8 mouse cellular contexts compared by ENCODE assay signal in the genomic region with DNA sequence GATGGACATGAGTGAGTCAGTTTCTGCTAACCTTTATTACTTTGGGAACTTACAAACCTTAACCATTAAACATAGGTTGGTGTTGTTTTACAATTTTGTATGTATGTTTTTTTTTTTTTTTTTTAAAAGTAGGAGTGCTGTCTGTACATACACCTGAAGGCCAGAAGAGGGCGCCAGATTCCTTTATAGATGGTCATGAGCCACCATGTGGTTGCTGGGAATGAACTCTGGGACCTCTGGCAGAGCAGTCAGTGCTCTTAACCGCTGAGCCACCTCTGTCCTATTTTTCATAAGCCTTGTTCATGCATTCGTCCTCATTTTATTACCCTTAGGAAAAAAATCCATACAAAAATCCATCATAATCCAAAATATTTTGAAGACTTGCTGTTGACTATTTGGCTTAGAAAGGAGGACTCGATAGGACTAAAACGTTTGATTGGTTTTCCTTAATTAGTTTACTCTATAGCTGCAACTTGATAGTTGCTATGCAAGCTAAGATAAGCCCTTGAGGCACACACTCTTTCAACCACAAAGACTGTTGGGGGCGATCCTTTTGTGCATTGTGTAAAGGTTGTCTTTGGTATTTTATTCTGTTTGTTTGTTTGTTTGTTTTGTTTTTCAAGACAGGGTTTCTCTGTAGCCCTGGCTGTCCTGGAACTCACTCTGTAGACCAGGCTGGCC. TPM values are rescaled to one million over a fixed set of nuclear protein-coding genes. Genes with fewer than 3 reads are reported as not detected.
DNase-seq lines count a peak whose midpoint lies in the region; ATAC-seq lines count a peak whose summit lies in the region.

No protein-coding gene starts in this region.

- DNase-seq in cerebellum, adult 8-10 months = peak; percentile 28
- DNase-seq in cerebellum, adult 9-11 months = no peak
- peak; percentile 53 for DNase-seq in thymus, postnatal 14 days
- DNase-seq in thymus, postnatal 25 days = no peak
- peak; percentile 70 for DNase-seq in forelimb bud, embryonic 11.5 days (ENCODE audit: low read depth, low spot score)
- no peak for DNase-seq in forebrain, embryonic 10.5 days (ENCODE audit: extremely low spot score, low spot score)
- no peak for DNase-seq in adrenal gland, postnatal 25 days

- no peak overlapping the region for H3K4me3 ChIP-seq in forebrain, embryonic 10.5 days

- no peaks in the 10 kb centered on the region for H3K4me1 ChIP-seq in forebrain, embryonic 10.5 days

- no peaks in the 10 kb centered on the region for H3K36me3 ChIP-seq in forebrain, embryonic 10.5 days (replicated peaks)

- no peaks in the 10 kb centered on the region for H3K9me3 ChIP-seq in forebrain, embryonic 10.5 days

- H3K27ac ChIP-seq in forebrain, embryonic 10.5 days = no peak overlapping the region

- no peaks in the 10 kb centered on the region for H3K27me3 ChIP-seq in forebrain, embryonic 10.5 days (ENCODE audit: poor library complexity, severe bottlenecking)

- WGBS in forebrain, embryonic 10.5 days = 47% methylated on average over 6 of the region's 6 CpGs

- ATAC-seq in megakaryocyte-erythroid progenitor cell, adult 5-6 weeks (replicated peaks; ENCODE audit: low FRiP score, low TSS enrichment, poor library complexity, severe bottlenecking) = peak; percentile 61

RNA-seq across cellular contexts. Expression of gene Kifc1, which starts 6.8 kb away (rescaled TPM):
- 14.7 and 31.9 TPM in 2 replicates for total RNA-seq in megakaryocyte-erythroid progenitor cell, adult 5-6 weeks (2014; fragmentation: Nextera tagmentation)
- 15.6 and 17.0 TPM in 2 replicates for total RNA-seq in megakaryocyte-erythroid progenitor cell, adult 5-6 weeks (2017)
- polyA plus RNA-seq in forebrain, embryonic 10.5 days (2016; fragmentation: Nextera tagmentation; extraction: Ambion mirVana) = 6.6 and 8.1 TPM in 2 replicates
- 7.0 and 11.3 TPM in 2 replicates for total RNA-seq in adrenal gland, postnatal 25 days (2021)

RNA-seq across cellular contexts. Expression of gene Platr17, which starts 7.7 kb away (rescaled TPM):
- total RNA-seq in megakaryocyte-erythroid progenitor cell, adult 5-6 weeks (2014; fragmentation: Nextera tagmentation) = not detected in 2 replicates
- not detected in 2 replicates for total RNA-seq in megakaryocyte-erythroid progenitor cell, adult 5-6 weeks (2017)
- polyA plus RNA-seq in forebrain, embryonic 10.5 days (2016; fragmentation: Nextera tagmentation; extraction: Ambion mirVana) = 0.19 and 0.39 TPM in 2 replicates
- not detected in 2 replicates for total RNA-seq in adrenal gland, postnatal 25 days (2021)

RNA-seq across cellular contexts. Expression of gene Daxx, which starts 12.0 kb away (rescaled TPM):
- total RNA-seq in megakaryocyte-erythroid progenitor cell, adult 5-6 weeks (2014; fragmentation: Nextera tagmentation) = 60.3 and 70.5 TPM in 2 replicates
- total RNA-seq in megakaryocyte-erythroid progenitor cell, adult 5-6 weeks (2017) = 41.3 and 49.0 TPM in 2 replicates
- polyA plus RNA-seq in forebrain, embryonic 10.5 days (2016; fragmentation: Nextera tagmentation; extraction: Ambion mirVana) = 85.9 and 90.8 TPM in 2 replicates
- 35.2 and 36.4 TPM in 2 replicates for total RNA-seq in adrenal gland, postnatal 25 days (2021)

RNA-seq across cellular contexts. Expression of gene Tapbp, which starts 18.4 kb away (rescaled TPM):
- total RNA-seq in megakaryocyte-erythroid progenitor cell, adult 5-6 weeks (2014; fragmentation: Nextera tagmentation) = 47.9 and 65.3 TPM in 2 replicates
- total RNA-seq in megakaryocyte-erythroid progenitor cell, adult 5-6 weeks (2017) = 35.6 and 42.1 TPM in 2 replicates
- 14.1 TPM in 2 replicates for polyA plus RNA-seq in forebrain, embryonic 10.5 days (2016; fragmentation: Nextera tagmentation; extraction: Ambion mirVana)
- total RNA-seq in adrenal gland, postnatal 25 days (2021) = 101 and 166 TPM in 2 replicates

RNA-seq across cellular contexts. Expression of gene Zbtb22, which starts 18.4 kb away (rescaled TPM):
- total RNA-seq in megakaryocyte-erythroid progenitor cell, adult 5-6 weeks (2014; fragmentation: Nextera tagmentation) = 18.0 and 18.4 TPM in 2 replicates
- 14.9 and 18.6 TPM in 2 replicates for total RNA-seq in megakaryocyte-erythroid progenitor cell, adult 5-6 weeks (2017)
- 21.2 and 23.2 TPM in 2 replicates for polyA plus RNA-seq in forebrain, embryonic 10.5 days (2016; fragmentation: Nextera tagmentation; extraction: Ambion mirVana)
- 27.4 and 38.8 TPM in 2 replicates for total RNA-seq in adrenal gland, postnatal 25 days (2021)

Comparison
In these comparisons a context has a peak if more than half of its experiments do, and no peak if none do; other contexts are left out.
1. DNase-seq: peak in cerebellum, adult 8-10 months (single experiment), thymus, postnatal 14 days (single experiment) and forelimb bud, embryonic 11.5 days (single experiment); none in cerebellum, adult 9-11 months (single experiment), thymus, postnatal 25 days (single experiment), forebrain, embryonic 10.5 days (single experiment) and adrenal gland, postnatal 25 days (single experiment).